Mouse (Mus musculus): Measurements from ENCODE around the gene Pex14. TPM values are rescaled to one million over a fixed set of nuclear protein-coding genes. Genes with fewer than 3 reads are reported as not detected.

The Pex14 gene
- polyA plus RNA-seq, 1 experiment, result 17.3 TPM

- Histone ChIP-seq H3K4me3 (ENCODE audit: extremely low read depth, insufficient read depth, insufficient read length) (no peak overlapping the region), H3K36me3 (ENCODE audit: control insufficient read depth, insufficient read depth, low read length) (peaks cover 24% of the 10 kb centered on the region), H3K27ac (ENCODE audit: insufficient read depth, low read length) (no peak overlapping the region), H3K27me3 (ENCODE audit: control insufficient read depth, insufficient read depth, low read length) (peaks cover 2% of the 10 kb centered on the region; the same call in 1 of the 2 replicates), H3K4me1 (ENCODE audit: control insufficient read depth, insufficient read depth, insufficient read length) (peaks cover 3% of the 10 kb centered on the region)
- 85% methylated on average over 10 of the region's 10 CpGs for WGBS
- no peak for DNase-seq (ENCODE audit: low read depth in 1 of 2, low spot score in 2 of 2)
- TF ChIP-seq CTCF (IDR thresholded peaks at IDR 0.05; ENCODE audit: extremely low read depth, insufficient read depth, insufficient read length, insufficient replicate concordance) (no peak), POLR2A (IDR thresholded peaks at IDR 0.05; ENCODE audit: low read depth, low read length) (no peak)
Measured at GRCm38 (mm10) chr4:148947833-148948388, 151.8 kb downstream of the Pex14 start.

- no peak for DNase-seq (ENCODE audit: low read depth in 1 of 2, low spot score in 2 of 2)
- 96% methylated on average over 8 of the region's 8 CpGs for WGBS
- Histone ChIP-seq H3K36me3 (ENCODE audit: control insufficient read depth, insufficient read depth, low read length) (peaks cover 12% of the 10 kb centered on the region), H3K27ac (ENCODE audit: insufficient read depth, low read length) (no peak overlapping the region), H3K4me1 (ENCODE audit: control insufficient read depth, insufficient read depth, insufficient read length) (peaks cover 3% of the 10 kb centered on the region; the same call in 1 of the 2 replicates), H3K27me3 (ENCODE audit: control insufficient read depth, insufficient read depth, low read length) (no peaks in the 10 kb centered on the region), H3K4me3 (ENCODE audit: extremely low read depth, insufficient read depth, insufficient read length) (no peak overlapping the region)
- TF ChIP-seq POLR2A (IDR thresholded peaks at IDR 0.05; ENCODE audit: low read depth, low read length), result no peak
- no peak for TF ChIP-seq CTCF (IDR thresholded peaks at IDR 0.05; ENCODE audit: extremely low read depth, insufficient read depth, insufficient read length, insufficient replicate concordance)
Measured at GRCm38 (mm10) chr4:148946071-148946470, 153.6 kb downstream of the Pex14 start.

GRCm38 (mm10) chr4:148945476-148945881 lies 154.2 kb downstream of the Pex14 start:
- H3K36me3 ChIP-seq (ENCODE audit: control insufficient read depth, insufficient read depth, low read length), result peaks cover 12% of the 10 kb centered on the region
- H3K27me3 ChIP-seq (ENCODE audit: control insufficient read depth, insufficient read depth, low read length), result no peaks in the 10 kb centered on the region
- 90% methylated on average over 4 of the region's 4 CpGs for WGBS
- TF ChIP-seq POLR2A (IDR thresholded peaks at IDR 0.05; ENCODE audit: low read depth, low read length) (no peak), CTCF (IDR thresholded peaks at IDR 0.05; ENCODE audit: extremely low read depth, insufficient read depth, insufficient read length, insufficient replicate concordance) (no peak)
- no peak for DNase-seq (ENCODE audit: low read depth in 1 of 2, low spot score in 2 of 2)
- no peak overlapping the region for H3K27ac ChIP-seq (ENCODE audit: insufficient read depth, low read length)
- H3K4me3 ChIP-seq (ENCODE audit: extremely low read depth, insufficient read depth, insufficient read length), result no peak overlapping the region
- H3K4me1 ChIP-seq (ENCODE audit: control insufficient read depth, insufficient read depth, insufficient read length), result peaks cover 7% of the 10 kb centered on the region

GRCm38 (mm10) chr4:148943099-148943498 lies 156.6 kb downstream of the Pex14 start:
- H3K36me3 ChIP-seq (ENCODE audit: control insufficient read depth, insufficient read depth, low read length), result peaks cover 17% of the 10 kb centered on the region
- TF ChIP-seq CTCF (IDR thresholded peaks at IDR 0.05; ENCODE audit: extremely low read depth, insufficient read depth, insufficient read length, insufficient replicate concordance), result no peak
- no peak for TF ChIP-seq POLR2A (IDR thresholded peaks at IDR 0.05; ENCODE audit: low read depth, low read length)
- WGBS, result 95% methylated on average over 5 of the region's 5 CpGs

GRCm38 (mm10) chr4:148941321-148941720 lies 158.4 kb downstream of the Pex14 start:
- H3K27me3 ChIP-seq (ENCODE audit: control insufficient read depth, insufficient read depth, low read length), result no peaks in the 10 kb centered on the region
- H3K36me3 ChIP-seq (ENCODE audit: control insufficient read depth, insufficient read depth, low read length), result peaks cover 17% of the 10 kb centered on the region
- H3K27ac ChIP-seq (ENCODE audit: insufficient read depth, low read length), result no peak overlapping the region
- H3K4me3 ChIP-seq (ENCODE audit: extremely low read depth, insufficient read depth, insufficient read length), result peak overlapping the region; percentile 5; the same call in 1 of the 2 replicates
- peaks cover 11% of the 10 kb centered on the region for H3K4me1 ChIP-seq (ENCODE audit: control insufficient read depth, insufficient read depth, insufficient read length)
- TF ChIP-seq POLR2A (IDR thresholded peaks at IDR 0.05; ENCODE audit: low read depth, low read length) (no peak), CTCF (IDR thresholded peaks at IDR 0.05; ENCODE audit: extremely low read depth, insufficient read depth, insufficient read length, insufficient replicate concordance) (no peak)
- 27% methylated on average over 11 of the region's 11 CpGs for WGBS
- DNase-seq (ENCODE audit: low read depth in 1 of 2, low spot score in 2 of 2), result no peak

More at GRCm38 (mm10) chr4:148943099-148943498, 156.6 kb downstream of the Pex14 start:
- peaks cover 11% of the 10 kb centered on the region for H3K4me1 ChIP-seq (ENCODE audit: control insufficient read depth, insufficient read depth, insufficient read length)
- no peaks in the 10 kb centered on the region for H3K27me3 ChIP-seq (ENCODE audit: control insufficient read depth, insufficient read depth, low read length)
- H3K4me3 ChIP-seq (ENCODE audit: extremely low read depth, insufficient read depth, insufficient read length), result no peak overlapping the region
- H3K27ac ChIP-seq (ENCODE audit: insufficient read depth, low read length), result no peak overlapping the region
- no peak for DNase-seq (ENCODE audit: low read depth in 1 of 2, low spot score in 2 of 2)

- Histone ChIP-seq H3K27ac (ENCODE audit: insufficient read depth, low read length) (0 out of 2 replicates have a peak overlapping the region, but pooled peaks have one; percentile 36), H3K4me1 (ENCODE audit: control insufficient read depth, insufficient read depth, insufficient read length) (peaks cover 11% of the 10 kb centered on the region), H3K4me3 (ENCODE audit: extremely low read depth, insufficient read depth, insufficient read length) (peak overlapping the region; percentile 44; the same call in 1 of the 2 replicates), H3K27me3 (ENCODE audit: control insufficient read depth, insufficient read depth, low read length) (no peaks in the 10 kb centered on the region), H3K36me3 (ENCODE audit: control insufficient read depth, insufficient read depth, low read length) (peaks cover 17% of the 10 kb centered on the region)
- 5% methylated on average over 25 of the region's 25 CpGs for WGBS
- DNase-seq (ENCODE audit: low read depth in 1 of 2, low spot score in 2 of 2), result peak; percentile 12 to 62
- TF ChIP-seq POLR2A (IDR thresholded peaks at IDR 0.05; ENCODE audit: low read depth, low read length) (no peak), CTCF (IDR thresholded peaks at IDR 0.05; ENCODE audit: extremely low read depth, insufficient read depth, insufficient read length, insufficient replicate concordance) (no peak)
Measured at GRCm38 (mm10) chr4:148940674-148941211, 158.9 kb downstream of the Pex14 start.

- H3K4me1 ChIP-seq (ENCODE audit: control insufficient read depth, insufficient read depth, insufficient read length), result peaks cover 11% of the 10 kb centered on the region
- H3K27ac ChIP-seq (ENCODE audit: insufficient read depth, low read length), result no peak overlapping the region
- H3K27me3 ChIP-seq (ENCODE audit: control insufficient read depth, insufficient read depth, low read length), result no peaks in the 10 kb centered on the region
- H3K4me3 ChIP-seq (ENCODE audit: extremely low read depth, insufficient read depth, insufficient read length), result no peak overlapping the region
- H3K36me3 ChIP-seq (ENCODE audit: control insufficient read depth, insufficient read depth, low read length), result peaks cover 18% of the 10 kb centered on the region
- DNase-seq (ENCODE audit: low read depth in 1 of 2, low spot score in 2 of 2), result no peak
- no peak for TF ChIP-seq CTCF (IDR thresholded peaks at IDR 0.05; ENCODE audit: extremely low read depth, insufficient read depth, insufficient read length, insufficient replicate concordance)
- no peak for TF ChIP-seq POLR2A (IDR thresholded peaks at IDR 0.05; ENCODE audit: low read depth, low read length)
- WGBS, result 96% methylated on average over 26 of the region's 26 CpGs
Measured at GRCm38 (mm10) chr4:148938546-148938945, 161.1 kb downstream of the Pex14 start.

Measured in spleen, adult 2 months (tissue).